Mouse (Mus musculus) kidney, postnatal 10 days (tissue): Measurements from ENCODE around the gene Olfr65.

Experiments used
- DNase-seq: peaks from one replicate; pipeline ENCODE4 v3.0.0; 2021; ENCODE audit warnings: mixed read lengths

Olfr65 gene

GRCm38 (mm10) chr7:103903187-103903586 is at the start of gene Olfr65:
TSS of gene Olfr65 (plus strand) at chr7:103903487.
- DNase-seq, result no peak

- no peak for DNase-seq
These were observed 48.6 kb upstream of the Olfr65 start for GRCm38 (mm10) chr7:103854669-103855068.

GRCm38 (mm10) chr7:103859076-103859475 is 44.2 kb upstream of the Olfr65 start:
- no peak for DNase-seq

- peak; percentile 5 for DNase-seq
These were observed 42.4 kb upstream of the Olfr65 start for GRCm38 (mm10) chr7:103860855-103861254.

- DNase-seq, result no peak
These were observed 41.8 kb upstream of the Olfr65 start for GRCm38 (mm10) chr7:103861531-103861930.

- no peak for DNase-seq
These were observed 37.6 kb upstream of the Olfr65 start for GRCm38 (mm10) chr7:103865716-103866115.

- DNase-seq, result no peak
These were observed 32.6 kb upstream of the Olfr65 start for GRCm38 (mm10) chr7:103870667-103871066.

- DNase-seq, result no peak
These were observed 30.2 kb upstream of the Olfr65 start for GRCm38 (mm10) chr7:103873064-103873463.

GRCm38 (mm10) chr7:103874451-103874850 is 28.8 kb upstream of the Olfr65 start:
- DNase-seq, result no peak

GRCm38 (mm10) chr7:103877093-103877492 is 26.2 kb upstream of the Olfr65 start:
- no peak for DNase-seq

- no peak for DNase-seq
These were observed 17.1 kb upstream of the Olfr65 start, which contains the start of gene Olfr66 for GRCm38 (mm10) chr7:103886152-103886551. TSS of gene Olfr66 (minus strand) at chr7:103886252.

- DNase-seq, result no peak
These were observed 8.9 kb upstream of the Olfr65 start, which contains the start of gene Olfr64 for GRCm38 (mm10) chr7:103894385-103894784. TSS of gene Olfr64 (minus strand) at chr7:103894485.

GRCm38 (mm10) chr7:103910047-103910446 is 6.8 kb downstream of the Olfr65 start:
- DNase-seq, result no peak

- DNase-seq, result no peak
These were observed 9.8 kb downstream of the Olfr65 start for GRCm38 (mm10) chr7:103912969-103913511.

- no peak for DNase-seq
These were observed 12.1 kb downstream of the Olfr65 start for GRCm38 (mm10) chr7:103915338-103915737.

- DNase-seq, result no peak
These were observed 25.2 kb downstream of the Olfr65 start, which contains the start of gene Olfr631 for GRCm38 (mm10) chr7:103928525-103928924. TSS of gene Olfr631 (plus strand) at chr7:103928825.

- no peak for DNase-seq
These were observed 31.0 kb downstream of the Olfr65 start, which contains the start of gene Olfr632 for GRCm38 (mm10) chr7:103934264-103934663. TSS of gene Olfr632 (plus strand) at chr7:103934347.

GRCm38 (mm10) chr7:103942730-103943129 is 39.4 kb downstream of the Olfr65 start:
- DNase-seq, result peak; percentile 47

GRCm38 (mm10) chr7:103944137-103944536 is 40.9 kb downstream of the Olfr65 start, which contains the start of gene Olfr633:
TSS of gene Olfr633 (plus strand) at chr7:103944437.
- no peak for DNase-seq
